Mouse (Mus musculus) heart, adult 18-20 months (tissue): ENCODE data around the gene Zic2. TPM values are rescaled to one million over a fixed set of nuclear protein-coding genes. Genes with fewer than 3 reads are reported as not detected.

Source experiments
- DNase-seq, 2 experiments: peaks; one replicate each; pipeline ENCODE4 v3.0.0; 2021 to 2022; ENCODE audit warnings: mixed read lengths in 1 of 2
- total RNA-seq, 2 experiments: library from RNA; stranded (reverse); gene quantifications; 2 replicates each; pipeline ENCODE4 v1.2.3; 2021

The Zic2 gene
- total RNA-seq, 2 experiments from 2014 or later = not detected

- DNase-seq = no peak
These were observed 1.6 kb downstream of the Zic2 start for GRCm38 (mm10) chr14:122476822-122477215.

GRCm38 (mm10) chr14:122477261-122477671 lies 2.0 kb downstream of the Zic2 start:
- DNase-seq = peak in 1 of 2 experiments; percentile 45

GRCm38 (mm10) chr14:122477971-122478573 lies 2.8 kb downstream of the Zic2 start:
- DNase-seq = peak in 1 of 2 experiments; percentile 32

DNA sequence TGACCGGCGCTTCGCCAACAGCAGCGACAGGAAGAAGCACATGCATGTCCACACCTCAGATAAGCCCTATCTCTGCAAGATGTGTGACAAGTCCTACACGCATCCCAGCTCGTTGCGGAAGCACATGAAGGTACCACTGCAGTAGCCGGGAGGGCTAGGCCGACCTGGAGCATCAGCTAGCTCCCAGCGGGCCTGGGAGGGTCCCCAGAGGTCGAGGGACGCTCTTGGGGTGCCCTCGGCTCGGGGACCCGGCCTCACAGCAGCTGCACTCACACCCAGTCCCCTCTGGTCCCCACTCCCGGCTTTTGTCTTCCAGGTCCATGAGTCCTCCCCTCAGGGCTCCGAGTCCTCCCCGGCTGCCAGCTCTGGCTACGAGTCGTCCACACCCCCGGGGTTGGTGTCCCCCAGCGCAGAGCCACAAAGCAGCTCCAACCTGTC lies 3.4 kb downstream of the Zic2 start:
- peak in 1 of 2 experiments; percentile 39 for DNase-seq

- peak in 1 of 2 experiments; percentile 31 for DNase-seq
These were observed 4.3 kb downstream of the Zic2 start for GRCm38 (mm10) chr14:122479461-122480109.

DNA sequence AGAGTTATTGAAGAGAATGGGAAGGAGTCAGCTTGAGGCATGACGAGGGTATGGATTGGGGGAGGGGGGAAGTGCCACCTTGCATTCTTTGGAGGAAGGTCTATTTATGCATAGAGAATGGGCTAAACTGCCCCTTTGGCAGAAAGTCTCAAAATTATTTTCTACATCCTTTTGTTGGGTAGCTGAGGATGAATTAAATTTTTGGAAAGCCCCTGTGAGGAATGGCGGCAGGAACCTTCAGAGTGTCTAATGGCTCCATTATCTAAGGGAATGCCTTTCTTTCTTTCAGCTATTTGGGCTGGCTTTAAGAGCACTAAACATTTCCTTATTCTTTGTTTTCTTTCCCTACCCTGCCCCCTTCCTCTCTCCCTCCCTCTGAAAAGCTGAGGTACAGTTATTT lies 5.1 kb downstream of the Zic2 start:
- DNase-seq = no peak

GRCm38 (mm10) chr14:122481181-122481580 lies 5.9 kb downstream of the Zic2 start:
- DNase-seq = no peak

- DNase-seq = no peak
These were observed 7.1 kb downstream of the Zic2 start for GRCm38 (mm10) chr14:122482081-122483023.

DNA sequence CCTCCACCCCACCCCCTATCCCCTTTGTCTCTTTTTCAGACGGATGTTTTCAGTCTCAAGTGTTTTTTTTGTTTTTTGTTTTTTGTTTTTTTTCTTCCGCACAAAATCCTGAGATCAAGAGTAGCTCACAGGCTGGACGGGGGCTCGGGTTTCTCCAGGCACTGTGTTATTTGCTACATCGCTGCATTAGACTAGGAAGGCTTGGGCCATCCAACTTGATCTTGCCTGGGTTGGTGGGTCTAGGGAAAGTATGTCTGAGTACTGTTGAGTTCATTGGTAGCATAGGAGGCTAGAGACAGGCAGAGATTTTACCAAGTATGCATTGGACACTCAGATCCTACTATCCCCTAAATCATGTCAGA lies 7.8 kb downstream of the Zic2 start:
- DNase-seq = peak in 1 of 2 experiments; percentile 8

- peak in 1 of 2 experiments; percentile 2 for DNase-seq
These were observed 8.6 kb downstream of the Zic2 start for GRCm38 (mm10) chr14:122483556-122484421.

- no peak for DNase-seq
These were observed 9.2 kb downstream of the Zic2 start for GRCm38 (mm10) chr14:122484458-122484843.

DNA sequence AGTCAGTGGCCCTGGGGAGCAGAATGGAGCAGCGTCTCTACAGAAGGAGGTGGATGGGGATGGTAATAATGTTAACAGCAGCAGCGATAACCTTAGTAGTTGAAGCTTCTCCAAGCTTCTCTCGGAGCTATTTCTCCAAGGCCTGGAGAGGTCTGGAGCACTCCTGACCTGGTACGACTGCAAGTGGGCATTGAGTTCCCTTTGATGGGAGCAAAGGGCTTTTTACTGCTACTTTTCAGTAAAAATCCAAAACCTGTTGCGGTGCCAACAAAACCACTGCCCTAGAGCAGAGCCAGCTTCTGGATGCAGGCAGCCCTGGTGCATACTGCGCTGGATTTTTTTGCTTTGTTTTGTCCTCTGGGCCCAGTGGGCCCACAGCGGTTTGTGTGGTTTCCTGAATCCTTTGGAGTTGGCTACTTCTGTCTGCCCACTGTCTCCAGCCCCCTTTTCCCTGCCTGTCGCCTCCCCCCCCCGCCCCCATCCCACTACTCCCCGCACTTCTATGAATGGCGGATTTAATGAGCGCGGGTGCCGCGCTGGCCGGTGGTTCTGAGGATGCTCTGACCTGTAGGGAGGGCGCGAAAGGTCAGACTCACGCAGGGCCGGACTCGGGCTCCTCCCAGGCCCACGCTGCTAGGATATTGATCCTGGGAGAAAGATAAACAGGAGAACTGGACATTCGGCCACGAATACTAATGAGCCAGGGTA lies 9.8 kb downstream of the Zic2 start:
- DNase-seq = peak in 1 of 2 experiments; percentile 4

- peak in 1 of 2 experiments; percentile 17 for DNase-seq
These were observed 10.5 kb downstream of the Zic2 start for GRCm38 (mm10) chr14:122485635-122486181.

DNA sequence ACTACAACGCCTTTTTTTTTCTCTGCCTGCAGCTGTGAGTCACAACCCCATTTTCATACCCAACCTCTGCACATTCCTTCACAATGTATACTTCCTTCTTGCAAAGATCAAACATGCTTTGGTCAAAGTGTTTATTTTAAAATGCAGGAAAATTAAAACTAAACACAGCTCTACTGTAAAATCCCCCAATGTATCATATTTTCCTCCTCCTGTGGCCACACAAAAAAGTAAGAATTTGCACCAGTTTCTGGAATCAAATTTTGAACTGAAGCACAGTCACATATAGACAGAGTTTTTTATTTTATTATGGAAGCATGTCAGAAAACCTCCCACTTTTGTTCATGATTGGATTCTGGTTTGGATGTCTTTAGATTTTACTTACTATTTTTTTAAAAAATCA lies 11.4 kb downstream of the Zic2 start:
- peak in 1 of 2 experiments; percentile 6 for DNase-seq

GRCm38 (mm10) chr14:122487366-122487765 lies 12.1 kb downstream of the Zic2 start:
- DNase-seq = no peak

DNA sequence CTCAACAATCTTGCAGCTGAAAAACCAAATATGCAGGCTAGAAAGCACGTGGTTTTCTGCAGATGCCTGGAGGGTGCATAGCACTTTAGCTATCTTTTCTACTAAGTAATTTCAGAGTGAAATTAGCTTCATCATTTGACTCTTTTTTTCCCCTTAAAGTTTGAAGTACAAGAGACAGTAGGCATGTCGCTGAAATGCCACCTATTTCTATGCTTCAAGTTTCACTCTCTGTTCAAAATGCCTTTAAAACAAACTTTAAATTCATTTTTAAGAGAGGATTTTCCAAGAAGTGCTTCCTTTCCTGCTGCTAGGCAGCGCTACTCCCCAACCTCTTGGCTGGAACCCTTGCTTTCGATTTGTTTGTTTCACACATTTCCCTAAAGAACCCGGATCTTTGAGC lies 13.8 kb downstream of the Zic2 start:
- peak in 1 of 2 experiments; percentile 38 for DNase-seq

- DNase-seq = peak in 1 of 2 experiments; percentile 36
These were observed 14.6 kb downstream of the Zic2 start for GRCm38 (mm10) chr14:122489686-122490414.

- DNase-seq = no peak
These were observed 15.4 kb downstream of the Zic2 start, which contains the start of gene Gm10837 for GRCm38 (mm10) chr14:122490441-122491328. Gene Gm10837, plus strand, starts transcription at chr14:122490586.

GRCm38 (mm10) chr14:122491521-122491920 lies 16.3 kb downstream of the Zic2 start:
- no peak for DNase-seq
